Mouse (Mus musculus): ENCODE data around the gene Hapln2. TPM values are rescaled to one million over a fixed set of nuclear protein-coding genes. Genes with fewer than 3 reads are reported as not detected.

Gene Hapln2
- polyA plus RNA-seq, 1 experiment = not detected

DNA sequence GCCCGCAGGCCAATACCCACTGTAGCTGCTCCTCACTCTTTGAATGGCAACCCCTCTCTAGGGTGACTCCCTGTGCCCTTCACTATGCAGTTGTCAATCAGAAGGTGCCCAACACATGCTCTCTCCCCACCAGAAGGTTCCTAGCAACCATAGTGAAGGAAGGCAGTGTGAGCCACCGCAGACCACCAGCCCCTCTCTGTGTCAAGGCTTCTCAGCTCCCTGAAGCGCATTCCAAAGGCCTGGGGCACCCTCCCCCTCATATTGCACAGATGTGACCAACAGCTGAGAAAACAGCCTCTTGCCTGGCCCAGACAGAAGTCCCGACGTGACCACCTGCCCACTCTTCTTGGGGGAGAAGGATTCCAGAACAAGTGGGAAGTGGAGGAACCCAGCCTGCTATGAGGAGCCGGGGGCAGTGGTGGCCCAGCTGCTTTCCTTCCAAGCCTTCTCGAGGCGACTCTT, 55.1 kb downstream of the Hapln2 start:
- H3K27me3 ChIP-seq (replicated peaks) = peaks cover 81% of the 10 kb centered on the region
- H3K4me1 ChIP-seq = peaks cover 17% of the 10 kb centered on the region
- H3K36me3 ChIP-seq (replicated peaks; ENCODE audit: low read length) = no peaks in the 10 kb centered on the region
- H3K4me3 ChIP-seq (replicated peaks) = no peak overlapping the region
- TF ChIP-seq GATA1 (IDR thresholded peaks at IDR 0.05; ENCODE audit: borderline replicate concordance, low read length) = no peak
- TF ChIP-seq FLI1 (IDR thresholded peaks at IDR 0.05; ENCODE audit: low read length) = no peak
- peaks cover 6% of the 10 kb centered on the region for H3K9me3 ChIP-seq

Other genes starting within 250 kb of the Hapln2 start
- not detected in 2 replicates for gene Ntrk1, start 232.4 kb downstream of the Hapln2 start, polyA plus RNA-seq (2012; ENCODE audit: insufficient read depth, low replicate concordance)
- gene Insrr, start 230.6 kb downstream of the Hapln2 start, polyA plus RNA-seq (2012; ENCODE audit: insufficient read depth, low replicate concordance) = not detected in 2 replicates
- gene Pear1, start 203.3 kb downstream of the Hapln2 start, polyA plus RNA-seq (2012; ENCODE audit: insufficient read depth, low replicate concordance) = 164 and 715 TPM in 2 replicates
- 0.12 TPM in 1 of 2 replicates, not detected in the other for gene Sh2d2a, start 180.8 kb downstream of the Hapln2 start, polyA plus RNA-seq (2012; ENCODE audit: insufficient read depth, low replicate concordance)
- gene Prcc, start 142.0 kb downstream of the Hapln2 start, polyA plus RNA-seq (2012; ENCODE audit: insufficient read depth, low replicate concordance) = 62.4 and 99.1 TPM in 2 replicates
- gene Hdgf, start 121.3 kb downstream of the Hapln2 start, polyA plus RNA-seq (2012; ENCODE audit: insufficient read depth, low replicate concordance) = 140 and 1,011 TPM in 2 replicates
- gene Mrpl24, start 108.1 kb downstream of the Hapln2 start, polyA plus RNA-seq (2012; ENCODE audit: insufficient read depth, low replicate concordance) = 3.1 and 14.1 TPM in 2 replicates
- 2.9 and 3.6 TPM in 2 replicates for gene Isg20l2, start 97.3 kb downstream of the Hapln2 start, polyA plus RNA-seq (2012; ENCODE audit: insufficient read depth, low replicate concordance)
- 13.9 and 14.0 TPM in 2 replicates for gene Rrnad1, start 96.9 kb downstream of the Hapln2 start, polyA plus RNA-seq (2012; ENCODE audit: insufficient read depth, low replicate concordance)
- gene Crabp2, start 78.9 kb downstream of the Hapln2 start, polyA plus RNA-seq (2012; ENCODE audit: insufficient read depth, low replicate concordance) = 0.47 TPM in 1 of 2 replicates, not detected in the other
- 0.29 TPM in 1 of 2 replicates, not detected in the other for gene Nes, start 56.5 kb downstream of the Hapln2 start, polyA plus RNA-seq (2012; ENCODE audit: insufficient read depth, low replicate concordance)
- gene Bcan, start 27.4 kb downstream of the Hapln2 start, polyA plus RNA-seq (2012; ENCODE audit: insufficient read depth, low replicate concordance) = not detected in 2 replicates
- 5.3 and 18.9 TPM in 2 replicates for gene Gpatch4, start 15.5 kb upstream of the Hapln2 start, polyA plus RNA-seq (2012; ENCODE audit: insufficient read depth, low replicate concordance)
- 30.3 and 44.6 TPM in 2 replicates for gene Naxe, start 30.9 kb upstream of the Hapln2 start, polyA plus RNA-seq (2012; ENCODE audit: insufficient read depth, low replicate concordance)
- not detected in 2 replicates for gene Ttc24, start 50.7 kb upstream of the Hapln2 start, polyA plus RNA-seq (2012; ENCODE audit: insufficient read depth, low replicate concordance)
- 3.3 and 6.8 TPM in 2 replicates for gene Iqgap3, start 54.4 kb upstream of the Hapln2 start, polyA plus RNA-seq (2012; ENCODE audit: insufficient read depth, low replicate concordance)
- 60.2 and 145 TPM in 2 replicates for gene Mef2d, start 114.8 kb upstream of the Hapln2 start, polyA plus RNA-seq (2012; ENCODE audit: insufficient read depth, low replicate concordance)
- not detected in 2 replicates for gene Rhbg, start 227.1 kb upstream of the Hapln2 start, polyA plus RNA-seq (2012; ENCODE audit: insufficient read depth, low replicate concordance)